Mouse (Mus musculus): ENCODE measurements around the gene Ptf1a.

Ptf1a gene

GRCm38 (mm10) chr2:19444931-19445831 lies at the start of gene Ptf1a:
Gene Ptf1a, plus strand, starts transcription at chr2:19445663.
- no peak for DNase-seq

GRCm38 (mm10) chr2:19405409-19405808 lies 40.1 kb upstream of the Ptf1a start:
- DNase-seq = no peak

- no peak for DNase-seq
These were observed 38.9 kb upstream of the Ptf1a start for GRCm38 (mm10) chr2:19406531-19406930.

GRCm38 (mm10) chr2:19414222-19414965 lies 31.1 kb upstream of the Ptf1a start:
- peak; percentile 67 for DNase-seq

- peak; percentile 23 for DNase-seq
These were observed 30.4 kb upstream of the Ptf1a start for GRCm38 (mm10) chr2:19415063-19415521.

- no peak for DNase-seq
These were observed 29.4 kb upstream of the Ptf1a start for GRCm38 (mm10) chr2:19416066-19416465.

- no peak for DNase-seq
These were observed 25.6 kb upstream of the Ptf1a start for GRCm38 (mm10) chr2:19419686-19420345.

- no peak for DNase-seq
These were observed 23.2 kb upstream of the Ptf1a start for GRCm38 (mm10) chr2:19422226-19422625.

GRCm38 (mm10) chr2:19423086-19423485 lies 22.4 kb upstream of the Ptf1a start:
- DNase-seq = no peak

- peak; percentile 8 for DNase-seq
These were observed 16.4 kb upstream of the Ptf1a start for GRCm38 (mm10) chr2:19429031-19429430.

- DNase-seq = no peak
These were observed 15.5 kb upstream of the Ptf1a start for GRCm38 (mm10) chr2:19429691-19430690.

- DNase-seq = no peak
These were observed 14.7 kb upstream of the Ptf1a start for GRCm38 (mm10) chr2:19430746-19431145.

- peak; percentile 9 for DNase-seq
These were observed 14.3 kb upstream of the Ptf1a start for GRCm38 (mm10) chr2:19431186-19431585.

- DNase-seq = no peak
These were observed 13.7 kb upstream of the Ptf1a start for GRCm38 (mm10) chr2:19431614-19432323.

- no peak for DNase-seq
These were observed 1.1 kb upstream of the Ptf1a start for GRCm38 (mm10) chr2:19444346-19444745.

GRCm38 (mm10) chr2:19445871-19446501 lies 523 bp downstream of the Ptf1a start:
- DNase-seq = no peak

- DNase-seq = no peak
These were observed 1.3 kb downstream of the Ptf1a start for GRCm38 (mm10) chr2:19446746-19447145.

GRCm38 (mm10) chr2:19448042-19448700 lies 2.7 kb downstream of the Ptf1a start:
- DNase-seq = no peak

- DNase-seq = no peak
These were observed 3.8 kb downstream of the Ptf1a start for GRCm38 (mm10) chr2:19449308-19449707.

GRCm38 (mm10) chr2:19452531-19453055 lies 7.1 kb downstream of the Ptf1a start:
- no peak for DNase-seq

Data from thymus, postnatal 25 days (tissue).